Mouse (Mus musculus): ENCODE data around the gene Grid1. TPM values are rescaled to one million over a fixed set of nuclear protein-coding genes. Genes with fewer than 3 reads are reported as not detected.

The Grid1 gene
- polyA plus RNA-seq, 1 experiment from 2014 or later: 0.29 TPM

DNA sequence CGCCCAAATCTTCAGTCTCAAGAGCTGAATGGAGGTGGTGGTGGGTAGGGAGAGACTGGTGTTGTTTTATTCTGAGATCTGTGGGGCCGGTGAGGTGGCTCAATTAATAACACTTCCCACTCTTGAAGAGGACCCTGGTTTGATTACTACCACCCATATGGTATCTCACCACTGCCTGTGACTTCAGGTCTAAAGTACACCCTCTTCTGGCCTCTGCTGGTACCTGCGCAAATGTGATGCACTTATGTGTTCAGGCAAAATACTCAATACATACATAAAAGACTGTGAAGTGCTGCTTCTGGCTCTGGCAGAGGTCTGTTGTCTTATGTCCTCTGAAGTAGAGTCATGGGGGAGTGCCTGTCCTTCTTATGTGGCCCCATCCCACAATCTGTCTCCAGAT is 4.3 kb downstream of the Grid1 start:
- WGBS: 82% methylated on average over 3 of the region's 3 CpGs
- Histone ChIP-seq H3K9me3 (ENCODE audit: low read length) (no peaks in the 10 kb centered on the region), H3K4me2 (replicated peaks; ENCODE audit: low read depth, low read length) (no peak overlapping the region), H3K27me3 (replicated peaks; ENCODE audit: insufficient read depth, low read length) (peaks cover 46% of the 10 kb centered on the region), H3K9ac (replicated peaks; ENCODE audit: low read depth) (no peak overlapping the region), H3K4me3 (ENCODE audit: low read depth, low read length) (no peak overlapping the region), H3K27ac (ENCODE audit: low read length) (no peak overlapping the region), H3K36me3 (ENCODE audit: insufficient read depth, low read length) (no peaks in the 10 kb centered on the region), H3K4me1 (ENCODE audit: insufficient read depth, low read depth, low read length) (no peaks in the 10 kb centered on the region)
- TF ChIP-seq EP300 (IDR thresholded peaks at IDR 0.05): no peak
- no peak for TF ChIP-seq CTCF (IDR thresholded peaks at IDR 0.05)
- DNase-seq (ENCODE audit: low spot score) (no peak), ATAC-seq (no peak)

DNA sequence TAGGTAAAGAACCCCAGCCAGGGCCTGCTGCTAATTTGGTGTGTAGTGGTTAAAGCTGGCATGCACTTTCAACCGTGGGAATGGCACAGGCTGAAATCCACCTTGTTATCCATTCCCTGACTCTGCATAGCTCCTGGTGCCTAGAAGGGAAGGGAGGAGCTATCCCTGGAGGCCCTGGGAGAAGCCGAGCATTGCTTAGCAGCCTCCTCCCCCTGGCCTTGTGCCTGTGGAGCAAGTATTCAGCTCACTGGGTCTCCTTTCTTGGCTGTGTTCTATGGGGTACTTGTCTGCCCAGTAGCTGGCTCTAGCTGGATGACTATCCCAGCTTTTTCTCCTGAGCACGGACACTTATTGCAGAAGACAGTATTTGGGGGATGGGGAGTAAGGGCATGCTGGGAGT is 6.0 kb downstream of the Grid1 start:
- DNase-seq (ENCODE audit: low spot score) (no peak), ATAC-seq (no peak)
- no peaks in the 10 kb centered on the region for H3K36me3 ChIP-seq (ENCODE audit: insufficient read depth, low read length)
- no peaks in the 10 kb centered on the region for H3K4me1 ChIP-seq (ENCODE audit: insufficient read depth, low read depth, low read length)
- no peak overlapping the region for H3K4me2 ChIP-seq (replicated peaks; ENCODE audit: low read depth, low read length)
- WGBS: 41% methylated on average over 3 of the region's 3 CpGs
- TF ChIP-seq CTCF (IDR thresholded peaks at IDR 0.05) (no peak), EP300 (IDR thresholded peaks at IDR 0.05) (no peak)
- H3K9ac ChIP-seq (replicated peaks; ENCODE audit: low read depth): no peak overlapping the region
- no peak overlapping the region for H3K27ac ChIP-seq (ENCODE audit: low read length)
- H3K9me3 ChIP-seq (ENCODE audit: low read length): no peaks in the 10 kb centered on the region
- peaks cover 29% of the 10 kb centered on the region for H3K27me3 ChIP-seq (replicated peaks; ENCODE audit: insufficient read depth, low read length)
- H3K4me3 ChIP-seq (ENCODE audit: low read depth, low read length): no peak overlapping the region

DNA sequence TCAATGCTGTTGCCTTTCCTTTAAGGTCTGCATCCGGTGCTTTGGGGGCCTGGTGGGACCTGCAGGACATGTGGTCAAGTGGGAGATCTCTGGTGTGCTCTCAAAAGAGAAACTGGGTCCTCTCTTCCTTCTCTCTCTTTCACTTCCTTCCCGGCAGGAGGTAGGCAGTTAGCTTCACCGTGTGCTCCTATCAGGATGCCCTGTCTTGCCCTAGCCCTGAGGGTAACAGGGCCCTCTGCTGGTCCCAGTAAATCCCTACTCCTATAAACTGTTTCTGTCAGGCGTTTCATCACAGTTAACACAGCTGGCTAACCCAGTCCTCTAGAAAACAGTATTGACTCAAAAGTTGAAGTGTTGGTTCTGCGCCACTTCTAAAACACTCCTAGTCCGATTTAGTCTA is 9.9 kb downstream of the Grid1 start:
- no peaks in the 10 kb centered on the region for H3K9me3 ChIP-seq (ENCODE audit: low read length)
- no peak overlapping the region for H3K9ac ChIP-seq (replicated peaks; ENCODE audit: low read depth)
- DNase-seq (ENCODE audit: low spot score) (no peak), ATAC-seq (no peak)
- H3K27ac ChIP-seq (ENCODE audit: low read length): no peak overlapping the region
- no peaks in the 10 kb centered on the region for H3K27me3 ChIP-seq (replicated peaks; ENCODE audit: insufficient read depth, low read length)
- TF ChIP-seq CTCF (IDR thresholded peaks at IDR 0.05) (no peak), EP300 (IDR thresholded peaks at IDR 0.05) (no peak)
- no peak overlapping the region for H3K4me2 ChIP-seq (replicated peaks; ENCODE audit: low read depth, low read length)
- 46% methylated on average over 6 of the region's 6 CpGs for WGBS
- H3K4me1 ChIP-seq (ENCODE audit: insufficient read depth, low read depth, low read length): no peaks in the 10 kb centered on the region
- no peak overlapping the region for H3K4me3 ChIP-seq (ENCODE audit: low read depth, low read length)
- no peaks in the 10 kb centered on the region for H3K36me3 ChIP-seq (ENCODE audit: insufficient read depth, low read length)

DNA sequence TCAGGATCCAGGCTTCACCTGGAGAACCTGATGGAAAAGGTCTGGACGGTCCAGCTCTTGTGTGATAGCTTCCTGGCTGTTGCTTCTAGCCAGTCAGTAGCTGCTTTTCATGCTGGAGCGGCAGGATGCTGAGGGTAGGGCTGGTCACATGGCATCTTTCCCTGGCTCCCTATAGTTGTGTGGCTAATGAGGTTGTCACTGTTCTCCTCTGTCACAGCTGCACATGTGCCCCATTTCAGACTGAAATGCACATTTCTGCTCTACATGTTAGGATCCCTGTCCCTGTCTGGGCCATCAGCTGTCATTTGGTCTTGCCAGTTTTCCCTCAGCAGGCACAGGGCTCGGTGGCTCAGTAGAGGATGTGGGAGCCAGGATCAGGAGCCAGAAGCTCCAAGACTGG is 17.2 kb downstream of the Grid1 start:
- H3K4me2 ChIP-seq (replicated peaks; ENCODE audit: low read depth, low read length): no peak overlapping the region
- no peak overlapping the region for H3K4me3 ChIP-seq (ENCODE audit: low read depth, low read length)
- DNase-seq (ENCODE audit: low spot score) (no peak), ATAC-seq (no peak)
- H3K9me3 ChIP-seq (ENCODE audit: low read length): no peaks in the 10 kb centered on the region
- H3K36me3 ChIP-seq (ENCODE audit: insufficient read depth, low read length): no peaks in the 10 kb centered on the region
- TF ChIP-seq CTCF (IDR thresholded peaks at IDR 0.05): no peak
- TF ChIP-seq EP300 (IDR thresholded peaks at IDR 0.05): no peak
- H3K27ac ChIP-seq (ENCODE audit: low read length): no peak overlapping the region
- H3K9ac ChIP-seq (replicated peaks; ENCODE audit: low read depth): no peak overlapping the region
- H3K27me3 ChIP-seq (replicated peaks; ENCODE audit: insufficient read depth, low read length): no peaks in the 10 kb centered on the region
- H3K4me1 ChIP-seq (ENCODE audit: insufficient read depth, low read depth, low read length): no peaks in the 10 kb centered on the region
- WGBS: 58% methylated on average over 3 of the region's 3 CpGs

DNA sequence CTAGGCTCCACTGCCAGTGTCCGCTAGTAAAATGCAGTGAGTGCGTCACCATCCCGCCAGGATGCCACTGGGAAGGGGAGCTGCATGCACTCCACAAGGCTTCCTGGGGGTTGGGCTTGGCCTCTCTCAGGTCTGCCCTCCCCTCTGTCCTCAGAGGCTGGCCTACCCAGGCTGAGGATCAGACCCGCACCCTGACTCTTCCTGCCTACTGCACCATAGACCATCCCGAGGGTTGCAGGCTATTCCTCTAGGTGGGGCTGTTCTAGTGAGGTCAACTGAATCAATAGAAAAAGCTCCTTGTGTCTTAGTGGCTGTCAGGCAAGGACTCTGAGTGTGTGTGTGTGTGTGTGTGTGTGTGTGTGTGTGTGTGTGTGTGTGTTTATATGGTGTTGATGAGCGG is 19.1 kb downstream of the Grid1 start:
- H3K36me3 ChIP-seq (ENCODE audit: insufficient read depth, low read length): no peaks in the 10 kb centered on the region
- no peak overlapping the region for H3K4me2 ChIP-seq (replicated peaks; ENCODE audit: low read depth, low read length)
- no peaks in the 10 kb centered on the region for H3K9me3 ChIP-seq (ENCODE audit: low read length)
- no peak for TF ChIP-seq CTCF (IDR thresholded peaks at IDR 0.05)
- no peak for TF ChIP-seq EP300 (IDR thresholded peaks at IDR 0.05)
- no peaks in the 10 kb centered on the region for H3K4me1 ChIP-seq (ENCODE audit: insufficient read depth, low read depth, low read length)
- 60% methylated on average over 6 of the region's 6 CpGs for WGBS
- no peak overlapping the region for H3K27ac ChIP-seq (ENCODE audit: low read length)
- no peak overlapping the region for H3K9ac ChIP-seq (replicated peaks; ENCODE audit: low read depth)
- no peak overlapping the region for H3K4me3 ChIP-seq (ENCODE audit: low read depth, low read length)
- ATAC-seq: no peak
- H3K27me3 ChIP-seq (replicated peaks; ENCODE audit: insufficient read depth, low read length): no peaks in the 10 kb centered on the region
- no peak for DNase-seq (ENCODE audit: low spot score)

DNA sequence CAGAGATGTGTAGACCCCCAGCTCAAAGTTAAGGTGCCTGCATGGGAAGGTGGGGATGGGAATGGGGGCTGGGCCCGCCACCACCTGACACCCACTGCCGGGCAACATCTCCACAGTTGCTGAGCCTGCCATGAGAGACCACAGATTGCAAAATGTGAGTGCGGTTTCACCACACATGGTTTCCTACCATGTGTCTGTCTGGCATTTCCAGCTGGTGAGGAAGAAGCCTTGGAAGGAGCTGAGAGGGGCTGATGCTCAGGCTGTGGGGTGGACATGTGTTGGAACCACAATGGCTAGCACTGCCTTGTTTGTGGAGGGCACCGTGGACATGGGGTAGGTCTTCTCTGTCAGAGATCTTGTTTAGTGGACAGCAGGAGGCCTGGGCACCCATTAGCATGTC is 20.0 kb downstream of the Grid1 start:
- no peaks in the 10 kb centered on the region for H3K9me3 ChIP-seq (ENCODE audit: low read length)
- no peaks in the 10 kb centered on the region for H3K36me3 ChIP-seq (ENCODE audit: insufficient read depth, low read length)
- ATAC-seq (no peak), DNase-seq (ENCODE audit: low spot score) (no peak)
- no peaks in the 10 kb centered on the region for H3K4me1 ChIP-seq (ENCODE audit: insufficient read depth, low read depth, low read length)
- 90% methylated on average over 4 of the region's 4 CpGs for WGBS
- no peak overlapping the region for H3K27ac ChIP-seq (ENCODE audit: low read length)
- no peak overlapping the region for H3K9ac ChIP-seq (replicated peaks; ENCODE audit: low read depth)
- H3K4me3 ChIP-seq (ENCODE audit: low read depth, low read length): no peak overlapping the region
- no peaks in the 10 kb centered on the region for H3K27me3 ChIP-seq (replicated peaks; ENCODE audit: insufficient read depth, low read length)
- TF ChIP-seq CTCF (IDR thresholded peaks at IDR 0.05) (no peak), EP300 (IDR thresholded peaks at IDR 0.05) (no peak)
- no peak overlapping the region for H3K4me2 ChIP-seq (replicated peaks; ENCODE audit: low read depth, low read length)

DNA sequence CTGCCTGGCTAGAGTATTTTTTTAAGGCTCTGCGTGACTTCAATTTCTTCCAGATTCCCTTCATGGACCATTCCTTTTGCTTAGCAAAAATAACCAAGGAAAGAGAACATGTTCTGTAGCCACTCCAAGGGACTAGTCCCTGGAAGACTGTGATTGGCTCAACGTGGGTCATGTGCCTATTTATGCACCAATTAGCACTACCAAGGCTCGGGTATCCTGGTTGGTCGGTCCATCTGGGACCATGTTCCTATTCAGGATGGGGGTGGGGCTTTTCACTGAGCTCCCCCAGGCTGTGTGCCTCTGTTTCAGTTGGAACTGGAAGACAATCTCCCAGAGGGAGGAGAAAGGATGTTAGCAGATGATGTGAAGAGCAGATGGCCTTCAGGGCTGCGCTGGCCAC is 23.7 kb downstream of the Grid1 start:
- Histone ChIP-seq H3K4me3 (ENCODE audit: low read depth, low read length) (no peak overlapping the region), H3K4me2 (replicated peaks; ENCODE audit: low read depth, low read length) (no peak overlapping the region), H3K27me3 (replicated peaks; ENCODE audit: insufficient read depth, low read length) (no peaks in the 10 kb centered on the region), H3K9ac (replicated peaks; ENCODE audit: low read depth) (no peak overlapping the region), H3K36me3 (ENCODE audit: insufficient read depth, low read length) (no peaks in the 10 kb centered on the region), H3K9me3 (ENCODE audit: low read length) (no peaks in the 10 kb centered on the region), H3K4me1 (ENCODE audit: insufficient read depth, low read depth, low read length) (no peaks in the 10 kb centered on the region), H3K27ac (ENCODE audit: low read length) (no peak overlapping the region)
- TF ChIP-seq EP300 (IDR thresholded peaks at IDR 0.05) (no peak), CTCF (IDR thresholded peaks at IDR 0.05) (no peak)
- ATAC-seq (no peak), DNase-seq (ENCODE audit: low spot score) (no peak)
- WGBS: 73% methylated on average over 5 of the region's 5 CpGs

Data from lung, postnatal 0 days (tissue).